Mouse (Mus musculus) neural tube, embryonic 12.5 days (tissue): Measurements from ENCODE around the gene Lmntd1. TPM values are rescaled to one million over a fixed set of nuclear protein-coding genes. Genes with fewer than 3 reads are reported as not detected.

Experiments
- ATAC-seq: fragments of 200-750 bp; cut with Nextera tagmentation; 2 replicates; pipeline ENCODE4 v1.8.0; 2017; ENCODE audit warnings: low read depth, mild to moderate bottlenecking, moderate TSS enrichment, moderate library complexity; ENCODE audit not compliant: low FRiP score
- H3K27ac ChIP-seq: fragments of 300-500 bp; sonication (generic); 2 replicates; pipeline ENCODE4 v1.5.1; 2016
- H3K27me3 ChIP-seq: fragments of 300-500 bp; sonication (generic); replicated peaks from 2 replicates; pipeline ENCODE4 v1.6.1; 2016; ENCODE audit warnings: mild to moderate bottlenecking
- H3K36me3 ChIP-seq: fragments of 300-500 bp; sonication (generic); 2 replicates; pipeline ENCODE4 v1.6.1; 2016; ENCODE audit warnings: mild to moderate bottlenecking
- H3K4me1 ChIP-seq: fragments of 300-500 bp; sonication (generic); 2 replicates; pipeline ENCODE4 v1.6.1; 2016
- H3K4me2 ChIP-seq: fragments of 300-500 bp; sonication (generic); replicated peaks from 2 replicates; pipeline ENCODE4 v1.6.1; 2016; ENCODE audit warnings: mild to moderate bottlenecking
- H3K4me3 ChIP-seq: fragments of 300-500 bp; sonication (generic); 2 replicates; pipeline ENCODE4 v1.5.1; 2016
- H3K9ac ChIP-seq: fragments of 300-500 bp; sonication (generic); 2 replicates; pipeline ENCODE4 v1.6.1; 2016; ENCODE audit warnings: mild to moderate bottlenecking
- H3K9me3 ChIP-seq: fragments of 300-500 bp; sonication (generic); 2 replicates; pipeline ENCODE4 v1.6.1; 2016; ENCODE audit warnings: mild to moderate bottlenecking
- WGBS: fragments of 180-500 bp; shearing (Covaris S2); methylation state at CpG from one replicate; pipeline ENCODE4 v1.1.7; 2016; 5-methylcytosine and 5-hydroxymethylcytosine counted together
- polyA plus RNA-seq: library from polyadenylated mRNA; unstranded; fragments of >200 nt; fragmentation: Nextera tagmentation; extraction: Ambion mirVana; gene quantifications from 2 replicates; pipeline ENCODE4 v1.2.1, GENCODE M21; 2016

Lmntd1 gene
- polyA plus RNA-seq, 1 experiment from 2014 or later: 0.60 TPM

DNA sequence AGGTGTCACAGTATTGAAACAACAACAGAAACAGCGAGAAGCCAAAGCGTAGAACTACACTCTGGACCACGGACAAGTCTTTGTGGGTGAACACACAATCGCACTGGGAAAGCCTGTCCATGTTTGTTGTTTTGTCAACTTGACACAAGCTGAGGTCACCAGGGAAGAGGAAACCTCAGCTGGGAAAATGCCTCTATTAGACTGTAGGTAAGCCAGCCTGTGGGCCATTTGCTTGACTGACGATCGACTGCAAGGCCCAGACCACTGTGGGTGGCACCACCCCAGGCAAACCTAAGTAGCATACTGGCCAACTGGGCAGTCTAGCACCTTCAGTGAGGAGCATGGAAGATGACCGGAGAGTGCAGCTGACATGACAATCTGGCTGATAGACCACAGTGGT lies 112.4 kb downstream of the Lmntd1 start:
- Histone ChIP-seq H3K9ac (no peak overlapping the region), H3K27me3 (no peaks in the 10 kb centered on the region), H3K9me3 (0 out of 2 replicates have a peak, but pooled peaks cover 7% of the 10 kb centered on the region), H3K27ac (no peak overlapping the region), H3K4me2 (no peak overlapping the region), H3K36me3 (no peaks in the 10 kb centered on the region), H3K4me1 (no peaks in the 10 kb centered on the region; the same call in 1 of the 2 replicates), H3K4me3 (no peak overlapping the region)
- no peak for ATAC-seq
- 88% methylated on average over 7 of the region's 7 CpGs for WGBS

DNA sequence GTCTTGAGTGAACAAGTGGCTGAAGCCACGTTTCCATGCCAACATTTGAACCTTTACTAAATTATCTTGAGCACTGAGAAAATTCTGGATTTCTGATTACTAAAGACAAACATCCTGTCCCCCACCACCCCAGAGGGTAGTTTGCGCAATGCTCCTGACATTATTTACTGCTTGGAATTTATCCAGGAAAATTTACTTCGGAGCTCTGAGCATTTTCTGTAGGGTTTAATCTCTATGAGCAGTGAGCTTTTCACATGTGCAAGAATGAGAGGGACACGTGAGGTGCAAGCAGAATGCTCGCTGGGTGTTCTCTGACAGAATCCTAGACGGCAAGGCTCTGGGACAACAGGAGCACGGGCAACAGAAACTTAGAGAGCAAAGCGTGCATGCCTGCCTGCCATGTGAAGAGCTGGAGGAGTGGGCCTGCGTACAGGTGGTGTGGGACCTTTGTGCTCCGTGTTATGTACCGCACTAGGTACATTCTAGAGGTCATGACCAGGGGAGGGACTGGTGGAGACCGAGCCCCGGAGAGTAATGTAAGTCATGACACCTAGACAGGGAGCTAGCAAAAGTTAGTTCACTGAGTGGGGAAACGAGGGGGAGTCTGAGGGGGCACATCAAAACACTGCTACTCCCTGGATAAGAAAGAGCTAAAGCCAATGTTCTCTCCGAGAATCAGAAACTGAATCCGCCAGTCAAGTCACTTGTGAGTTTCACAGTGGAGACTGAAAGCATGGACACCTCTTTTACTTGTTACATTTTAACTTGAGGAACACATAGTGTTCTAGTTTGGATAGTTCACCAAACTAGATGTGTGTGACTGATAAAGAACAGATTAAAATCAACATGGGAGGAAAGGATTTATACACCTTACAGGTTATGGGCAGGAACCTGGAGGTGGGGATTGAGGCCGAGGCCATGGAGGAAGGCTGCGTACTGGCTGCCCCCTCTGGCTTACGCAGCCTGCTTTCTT lies 114.3 kb downstream of the Lmntd1 start:
- Histone ChIP-seq H3K9ac (no peak overlapping the region), H3K4me2 (no peak overlapping the region), H3K36me3 (no peaks in the 10 kb centered on the region), H3K27ac (no peak overlapping the region), H3K9me3 (0 out of 2 replicates have a peak, but pooled peaks cover 7% of the 10 kb centered on the region), H3K4me1 (no peaks in the 10 kb centered on the region; the same call in 1 of the 2 replicates), H3K27me3 (no peaks in the 10 kb centered on the region), H3K4me3 (no peak overlapping the region)
- no peak for ATAC-seq
- 81% methylated on average over 19 of the region's 19 CpGs for WGBS

DNA sequence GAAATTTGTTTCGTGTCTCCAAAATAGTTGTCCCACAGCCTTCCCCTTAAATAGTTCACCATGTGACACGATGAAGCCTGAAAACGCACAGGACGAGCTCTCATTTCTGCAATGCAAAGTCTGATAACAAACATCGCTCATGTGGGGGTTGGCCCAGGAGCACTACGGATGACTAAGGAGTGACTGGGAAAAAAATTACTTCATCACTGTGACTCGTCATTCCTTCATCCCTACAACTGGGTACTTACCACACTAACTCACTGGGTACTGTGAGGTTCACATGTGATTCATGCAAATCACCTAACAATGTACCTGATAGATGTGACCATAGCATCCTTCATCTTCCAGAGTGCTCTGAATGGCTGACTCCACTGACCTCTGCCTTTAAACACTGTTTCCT lies 118.4 kb downstream of the Lmntd1 start:
- Histone ChIP-seq H3K9me3 (no peaks in the 10 kb centered on the region), H3K9ac (no peak overlapping the region), H3K4me3 (no peak overlapping the region), H3K4me1 (no peaks in the 10 kb centered on the region), H3K36me3 (no peaks in the 10 kb centered on the region), H3K27ac (no peak overlapping the region), H3K27me3 (no peaks in the 10 kb centered on the region), H3K4me2 (no peak overlapping the region)
- no peak for ATAC-seq
- WGBS: 93% methylated on average over 7 of the region's 7 CpGs

DNA sequence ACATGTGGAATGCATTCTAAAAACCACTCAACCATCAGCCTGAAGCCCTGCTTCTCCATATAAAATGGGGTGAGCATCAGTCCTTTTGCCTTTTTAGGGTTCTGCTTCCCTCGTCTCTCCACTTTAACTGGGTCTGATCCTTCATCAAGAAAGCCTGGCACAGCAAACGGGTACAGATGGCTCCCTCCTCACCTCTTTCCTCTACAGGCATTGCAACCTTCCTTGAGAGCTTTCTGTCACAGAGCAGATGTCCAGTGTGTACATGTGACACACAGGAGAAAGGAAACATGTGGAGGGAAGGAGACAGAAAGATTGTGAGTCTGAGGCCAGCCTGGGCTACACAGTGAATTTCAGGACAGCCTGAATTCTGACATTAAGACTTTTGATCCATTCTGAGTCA lies 125.9 kb downstream of the Lmntd1 start:
- H3K9ac ChIP-seq: no peak overlapping the region
- no peaks in the 10 kb centered on the region for H3K27me3 ChIP-seq
- no peak overlapping the region for H3K4me2 ChIP-seq
- no peak overlapping the region for H3K4me3 ChIP-seq
- H3K9me3 ChIP-seq: no peaks in the 10 kb centered on the region
- whole genome bisulfite sequencing: 90% methylated on average over 2 of the region's 2 CpGs
- H3K4me1 ChIP-seq: peaks cover 12% of the 10 kb centered on the region
- H3K36me3 ChIP-seq: no peaks in the 10 kb centered on the region
- ATAC-seq: no peak
- H3K27ac ChIP-seq: no peak overlapping the region

DNA sequence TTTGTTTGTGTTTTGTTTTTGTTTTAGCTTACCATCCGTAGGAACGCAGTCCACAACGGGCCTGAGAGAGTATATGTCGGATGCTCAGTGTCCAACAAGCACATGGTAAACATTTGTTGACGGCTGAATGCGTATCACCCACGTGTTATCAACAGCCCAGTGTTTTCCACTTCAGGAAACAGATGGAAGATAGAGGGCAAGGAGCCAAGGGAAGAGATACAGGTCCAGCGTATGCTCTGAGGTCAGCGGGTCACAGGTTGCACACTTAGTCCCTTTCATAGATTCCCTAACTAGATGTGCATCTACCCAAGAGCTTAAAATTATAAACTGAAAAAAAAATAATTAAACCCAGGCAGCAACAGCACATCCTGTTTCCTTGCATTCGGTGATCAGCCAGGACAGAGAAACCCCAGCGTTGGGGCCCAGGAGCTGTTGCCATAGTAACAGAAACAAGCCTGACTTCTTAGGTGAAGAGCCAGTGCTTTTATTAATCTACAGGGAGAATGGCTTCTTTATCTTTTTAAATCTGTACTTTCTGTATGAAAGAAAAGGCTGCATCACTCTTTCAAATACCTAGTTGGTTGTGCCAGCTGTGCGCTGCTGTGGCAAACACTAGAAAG lies 128.0 kb downstream of the Lmntd1 start:
- Histone ChIP-seq H3K9ac (no peak overlapping the region), H3K9me3 (no peaks in the 10 kb centered on the region), H3K27me3 (no peaks in the 10 kb centered on the region), H3K4me1 (peaks cover 21% of the 10 kb centered on the region), H3K27ac (no peak overlapping the region), H3K4me2 (no peak overlapping the region), H3K4me3 (no peak overlapping the region), H3K36me3 (no peaks in the 10 kb centered on the region)
- WGBS: 62% methylated on average over 12 of the region's 12 CpGs
- 0 out of 2 replicates have a peak, but pooled peaks have one; percentile 50 for ATAC-seq

DNA sequence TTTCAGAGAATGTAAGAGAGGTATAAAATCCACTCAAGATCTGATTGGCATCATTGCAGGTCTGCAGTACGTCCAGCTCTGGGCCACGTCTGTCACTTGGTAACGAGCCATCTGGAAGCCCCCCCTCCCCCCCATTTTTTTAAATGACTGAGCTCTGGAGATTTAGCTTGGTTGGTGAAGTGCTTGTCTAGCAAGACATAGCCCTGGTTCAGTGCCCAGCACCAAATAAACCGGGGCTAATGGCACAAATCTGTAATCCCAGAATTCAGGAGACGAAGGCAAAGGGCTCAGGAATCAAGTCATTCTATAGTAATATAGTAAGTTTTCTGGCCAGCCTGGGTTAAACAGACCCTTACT lies 130.8 kb downstream of the Lmntd1 start:
- H3K4me2 ChIP-seq: no peak overlapping the region
- 75% methylated on average over 5 of the region's 5 CpGs for WGBS
- no peak overlapping the region for H3K4me3 ChIP-seq
- H3K9ac ChIP-seq: no peak overlapping the region
- no peak overlapping the region for H3K27ac ChIP-seq
- no peaks in the 10 kb centered on the region for H3K27me3 ChIP-seq
- H3K36me3 ChIP-seq: no peaks in the 10 kb centered on the region
- H3K4me1 ChIP-seq: peaks cover 26% of the 10 kb centered on the region
- no peaks in the 10 kb centered on the region for H3K9me3 ChIP-seq
- ATAC-seq: no peak

DNA sequence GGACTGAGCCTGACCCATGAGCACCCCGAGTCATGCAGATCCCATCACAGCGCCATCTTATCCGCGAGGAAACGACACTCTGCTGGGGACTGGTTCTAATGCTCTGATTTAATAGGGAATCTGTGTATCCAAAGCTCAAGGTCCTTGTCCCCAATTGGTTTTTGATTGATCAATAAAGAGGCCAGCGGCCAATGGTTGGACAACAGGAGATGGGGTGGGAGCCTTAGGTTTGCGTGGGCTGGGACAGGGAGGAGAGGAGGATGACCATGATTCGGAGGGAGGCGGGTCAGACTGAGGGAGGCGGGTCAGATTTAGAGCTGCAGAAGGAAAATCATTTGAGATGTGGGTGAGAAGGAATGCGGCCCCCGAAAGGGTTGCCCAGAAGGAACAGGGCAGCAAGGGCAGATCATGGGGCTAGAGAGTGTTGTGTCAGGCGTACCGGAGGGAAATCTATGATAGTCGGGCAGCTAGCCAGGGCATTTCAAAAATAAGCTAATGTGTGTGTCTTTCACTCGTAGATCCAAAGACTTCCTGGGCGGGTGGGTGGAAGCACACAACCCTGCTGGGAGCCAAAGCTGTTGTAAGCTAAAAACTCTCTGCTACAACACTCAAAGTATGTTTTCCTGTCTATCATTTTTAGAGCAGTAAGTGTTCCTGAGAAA lies 131.3 kb downstream of the Lmntd1 start:
- Histone ChIP-seq H3K4me3 (no peak overlapping the region), H3K4me2 (no peak overlapping the region), H3K36me3 (no peaks in the 10 kb centered on the region), H3K4me1 (peaks cover 26% of the 10 kb centered on the region), H3K27me3 (no peaks in the 10 kb centered on the region), H3K27ac (no peak overlapping the region), H3K9ac (no peak overlapping the region), H3K9me3 (no peaks in the 10 kb centered on the region)
- ATAC-seq: no peak
- WGBS: 91% methylated on average over 17 of the region's 17 CpGs

DNA sequence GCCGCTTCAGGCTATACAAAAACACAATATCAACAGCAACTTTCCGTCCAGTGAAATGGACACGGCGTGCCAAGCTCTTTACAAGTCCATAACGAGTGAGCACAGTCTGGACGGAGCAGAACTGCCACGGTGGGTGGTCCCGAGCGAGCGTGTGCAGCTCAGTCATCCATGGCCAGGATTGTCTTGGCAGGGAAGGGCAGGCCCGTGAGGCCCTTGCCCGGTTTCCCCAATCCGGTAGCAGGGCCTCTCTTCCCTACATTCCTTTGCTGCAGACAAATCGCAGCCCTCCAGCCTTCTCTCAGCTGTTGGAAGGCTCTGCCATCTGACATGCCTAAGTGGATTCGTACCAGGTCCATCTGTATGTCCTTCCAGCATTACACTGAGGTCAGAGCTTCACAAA lies 132.2 kb downstream of the Lmntd1 start:
- H3K4me2 ChIP-seq: 0 out of 2 replicates have a peak overlapping the region, but pooled peaks have one; percentile 9
- no peaks in the 10 kb centered on the region for H3K27me3 ChIP-seq
- no peak overlapping the region for H3K9ac ChIP-seq
- H3K4me3 ChIP-seq: no peak overlapping the region
- peak; percentile 59; the same call in 1 of the 2 replicates for ATAC-seq
- no peak overlapping the region for H3K27ac ChIP-seq
- WGBS: 42% methylated on average over 15 of the region's 15 CpGs
- H3K9me3 ChIP-seq: no peaks in the 10 kb centered on the region
- H3K4me1 ChIP-seq: peaks cover 26% of the 10 kb centered on the region
- H3K36me3 ChIP-seq: no peaks in the 10 kb centered on the region

DNA sequence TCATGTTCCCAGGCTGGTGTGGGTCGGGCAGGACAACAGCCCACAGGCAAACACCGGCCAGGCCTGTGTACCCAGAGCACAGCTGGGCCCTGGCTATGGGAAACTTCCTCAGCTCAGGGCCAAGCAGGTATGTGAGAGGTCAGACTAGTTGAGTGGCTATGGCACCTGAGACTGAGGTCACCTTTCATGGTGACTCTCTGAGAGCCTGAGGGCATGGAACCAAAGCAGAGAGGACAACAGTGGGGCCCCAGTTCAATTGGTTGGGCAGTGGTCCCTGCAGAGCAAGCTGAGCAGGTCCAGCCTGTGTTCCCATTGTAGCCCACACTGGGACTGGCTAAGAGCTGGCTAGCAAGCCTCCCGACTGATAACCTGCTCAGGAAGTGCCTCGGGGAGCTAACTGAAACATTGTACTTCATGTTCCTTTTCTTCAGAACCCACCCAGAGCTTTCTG lies 135.3 kb downstream of the Lmntd1 start:
- Histone ChIP-seq H3K27me3 (no peaks in the 10 kb centered on the region), H3K9me3 (no peaks in the 10 kb centered on the region), H3K4me3 (no peak overlapping the region), H3K27ac (no peak overlapping the region), H3K36me3 (no peaks in the 10 kb centered on the region), H3K9ac (no peak overlapping the region), H3K4me1 (peaks cover 16% of the 10 kb centered on the region), H3K4me2 (no peak overlapping the region)
- no peak for ATAC-seq
- WGBS: 82% methylated on average over 4 of the region's 4 CpGs

DNA sequence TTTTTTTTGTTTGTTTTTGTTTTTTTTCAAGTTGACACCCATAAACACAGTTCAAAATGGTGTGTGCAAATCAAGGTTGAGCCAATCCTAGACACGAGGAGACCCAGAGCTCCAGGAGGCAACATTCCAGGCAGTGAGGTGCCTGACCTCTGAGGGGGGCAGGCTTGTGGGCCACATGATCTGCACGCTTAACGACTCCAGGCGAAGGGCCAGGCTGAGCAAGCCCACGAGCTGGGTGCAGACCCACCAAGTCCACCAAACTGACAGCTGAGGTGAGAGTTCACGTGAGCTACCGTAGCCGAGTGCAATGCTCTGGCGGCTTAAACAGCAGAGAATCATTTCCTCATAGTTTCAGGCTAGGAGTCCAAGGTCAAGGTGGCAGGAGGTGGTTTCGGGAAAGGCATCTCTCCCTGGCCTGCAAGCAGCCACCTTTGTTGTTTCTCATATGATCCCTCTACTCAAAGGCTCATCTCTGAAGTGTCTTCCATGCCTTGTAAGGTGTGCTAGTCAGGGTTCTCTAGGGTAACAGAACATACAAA lies 136.7 kb downstream of the Lmntd1 start:
- Histone ChIP-seq H3K27me3 (no peaks in the 10 kb centered on the region), H3K4me1 (peaks cover 13% of the 10 kb centered on the region), H3K36me3 (no peaks in the 10 kb centered on the region), H3K9ac (no peak overlapping the region), H3K4me2 (no peak overlapping the region), H3K27ac (no peak overlapping the region), H3K4me3 (no peak overlapping the region), H3K9me3 (no peaks in the 10 kb centered on the region)
- 69% methylated on average over 10 of the region's 10 CpGs for WGBS
- ATAC-seq: no peak

DNA sequence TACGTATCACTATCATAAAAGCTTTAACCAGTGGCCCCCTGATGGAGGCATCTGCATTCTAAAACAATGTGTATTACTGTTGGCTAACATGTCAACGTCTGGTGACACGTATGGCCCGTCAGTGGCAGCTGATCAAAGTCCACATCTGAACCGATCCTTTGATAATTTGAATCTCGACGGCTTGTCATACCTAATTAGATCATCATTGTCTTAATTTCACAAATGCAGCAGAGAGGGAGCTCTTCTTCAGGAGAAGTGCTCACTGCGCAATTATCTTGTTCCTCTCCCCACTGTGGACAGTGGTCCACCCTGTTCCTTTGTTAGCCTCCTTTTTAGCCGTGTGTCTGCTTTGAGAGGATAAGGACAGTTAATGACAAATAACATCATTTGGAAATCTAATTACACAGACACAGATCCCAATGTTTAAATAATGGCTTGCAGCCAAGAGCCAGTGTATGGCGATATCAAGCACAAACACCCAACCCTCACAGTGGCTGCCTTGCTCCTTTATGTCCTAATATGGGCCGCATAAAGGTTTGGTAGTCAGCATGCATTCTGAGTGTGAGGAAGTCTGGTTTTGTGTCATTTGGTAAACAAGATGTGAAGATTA lies 142.4 kb downstream of the Lmntd1 start:
- Histone ChIP-seq H3K4me2 (no peak overlapping the region), H3K4me1 (0 out of 2 replicates have a peak, but pooled peaks cover 4% of the 10 kb centered on the region), H3K27ac (no peak overlapping the region), H3K4me3 (no peak overlapping the region), H3K27me3 (no peaks in the 10 kb centered on the region), H3K9ac (no peak overlapping the region), H3K36me3 (no peaks in the 10 kb centered on the region), H3K9me3 (no peaks in the 10 kb centered on the region)
- 74% methylated on average over 11 of the region's 11 CpGs for WGBS
- ATAC-seq: no peak
